Mouse (Mus musculus): ENCODE results near the gene Fgf3. TPM values are rescaled to one million over a fixed set of nuclear protein-coding genes. Genes with fewer than 3 reads are reported as not detected.
"Not testable (repeated sequence)": the region's sequence is repeated elsewhere in the genome, so short reads cannot be mapped to it uniquely, and the experiment has no call there.

Fgf3 gene
- polyA plus RNA-seq, 1 experiment, result 0.12 TPM

GRCm38 (mm10) chr7:144857158-144857557, 19.3 kb downstream of the Fgf3 start:
- no peak for DNase-seq (ENCODE audit: extremely low spot score in 1 of 2, low spot score in 1 of 2)

GRCm38 (mm10) chr7:144857826-144858342, 20.0 kb downstream of the Fgf3 start:
- DNase-seq (ENCODE audit: extremely low spot score in 1 of 2, low spot score in 1 of 2), result no peak

- DNase-seq (ENCODE audit: extremely low spot score in 1 of 2, low spot score in 1 of 2), result no peak
Measured at GRCm38 (mm10) chr7:144858702-144859101, 20.8 kb downstream of the Fgf3 start.

DNA sequence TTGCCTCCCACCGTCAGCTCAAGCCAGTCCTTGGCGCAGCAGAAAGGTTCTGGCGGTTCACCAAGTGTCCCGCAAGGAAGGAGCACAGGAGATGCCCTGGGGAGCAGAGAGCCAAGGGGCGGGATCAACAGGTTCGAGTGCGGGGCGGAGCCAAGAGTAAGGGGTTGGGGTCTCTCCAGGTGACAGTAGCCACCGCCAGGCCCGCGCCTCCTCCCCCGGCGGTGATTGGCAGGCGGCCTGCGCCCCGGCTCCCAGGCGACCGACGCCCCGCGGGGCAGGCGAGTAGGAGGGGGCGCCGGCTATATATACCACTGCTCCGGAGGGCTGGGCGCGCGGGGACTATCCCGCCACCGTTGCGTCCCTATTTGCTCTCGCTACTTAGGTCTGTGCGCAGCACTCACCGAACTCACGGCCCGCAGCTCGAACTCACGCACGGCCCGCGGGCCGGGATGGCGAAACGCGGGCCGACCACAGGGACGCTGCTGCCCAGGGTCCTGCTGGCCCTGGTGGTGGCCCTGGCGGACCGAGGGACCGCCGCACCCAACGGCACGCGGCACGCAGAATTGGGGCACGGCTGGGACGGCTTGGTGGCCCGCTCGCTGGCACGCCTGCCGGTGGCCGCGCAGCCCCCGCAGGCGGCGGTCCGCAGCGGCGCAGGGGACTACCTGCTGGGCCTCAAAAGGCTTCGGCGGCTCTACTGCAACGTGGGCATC, 23.3 kb downstream of the Fgf3 start:
- DNase-seq (ENCODE audit: extremely low spot score in 1 of 2, low spot score in 1 of 2), result no peak

DNA sequence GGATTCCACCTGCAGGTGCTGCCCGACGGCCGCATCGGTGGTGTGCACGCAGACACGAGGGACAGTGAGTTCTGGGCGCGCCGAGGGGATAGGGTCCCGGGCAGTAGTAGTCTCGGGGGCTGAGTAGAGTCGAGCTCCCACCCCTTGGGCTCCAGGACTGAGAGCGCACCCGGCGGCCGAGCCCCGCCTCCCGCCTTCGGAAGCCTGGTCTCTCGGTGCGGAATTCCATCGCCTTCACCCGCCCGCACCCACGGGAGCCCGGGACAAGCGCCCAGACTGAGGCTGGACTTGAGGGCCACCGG, 23.8 kb downstream of the Fgf3 start:
- no peak for DNase-seq (ENCODE audit: extremely low spot score in 1 of 2, low spot score in 1 of 2)

GRCm38 (mm10) chr7:144862126-144862525, 24.2 kb downstream of the Fgf3 start:
- no peak for DNase-seq (ENCODE audit: extremely low spot score in 1 of 2, low spot score in 1 of 2)

DNA sequence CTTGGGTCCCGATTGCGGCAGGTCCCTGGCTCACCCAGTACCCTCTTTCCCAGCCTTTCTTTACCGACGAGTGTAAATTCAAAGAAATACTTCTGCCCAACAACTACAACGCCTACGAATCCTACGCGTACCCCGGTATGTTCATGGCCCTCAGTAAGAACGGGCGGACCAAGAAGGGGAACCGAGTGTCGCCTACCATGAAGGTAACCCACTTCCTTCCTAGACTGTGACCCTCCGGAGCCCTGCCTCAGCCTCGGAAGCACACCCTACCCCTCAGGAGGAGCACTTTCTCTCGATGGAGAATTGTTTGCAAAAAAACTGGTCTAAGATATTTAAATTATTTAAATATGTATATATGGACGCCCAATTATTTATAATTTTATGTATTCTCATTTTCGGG, 24.8 kb downstream of the Fgf3 start:
- no peak for DNase-seq (ENCODE audit: extremely low spot score in 1 of 2, low spot score in 1 of 2)

GRCm38 (mm10) chr7:144863196-144863595, 25.3 kb downstream of the Fgf3 start:
- no peak for DNase-seq (ENCODE audit: extremely low spot score in 1 of 2, low spot score in 1 of 2)

GRCm38 (mm10) chr7:144864160-144864670, 26.3 kb downstream of the Fgf3 start:
- DNase-seq (ENCODE audit: extremely low spot score in 1 of 2, low spot score in 1 of 2), result no peak

- DNase-seq (ENCODE audit: extremely low spot score in 1 of 2, low spot score in 1 of 2), result no peak
Measured at GRCm38 (mm10) chr7:144867161-144867560, 29.3 kb downstream of the Fgf3 start.

GRCm38 (mm10) chr7:144867602-144868001, 29.7 kb downstream of the Fgf3 start:
- DNase-seq (ENCODE audit: extremely low spot score in 1 of 2, low spot score in 1 of 2), result no peak

- no peak for DNase-seq (ENCODE audit: extremely low spot score in 1 of 2, low spot score in 1 of 2)
Measured at GRCm38 (mm10) chr7:144872420-144872819, 34.5 kb downstream of the Fgf3 start.

DNA sequence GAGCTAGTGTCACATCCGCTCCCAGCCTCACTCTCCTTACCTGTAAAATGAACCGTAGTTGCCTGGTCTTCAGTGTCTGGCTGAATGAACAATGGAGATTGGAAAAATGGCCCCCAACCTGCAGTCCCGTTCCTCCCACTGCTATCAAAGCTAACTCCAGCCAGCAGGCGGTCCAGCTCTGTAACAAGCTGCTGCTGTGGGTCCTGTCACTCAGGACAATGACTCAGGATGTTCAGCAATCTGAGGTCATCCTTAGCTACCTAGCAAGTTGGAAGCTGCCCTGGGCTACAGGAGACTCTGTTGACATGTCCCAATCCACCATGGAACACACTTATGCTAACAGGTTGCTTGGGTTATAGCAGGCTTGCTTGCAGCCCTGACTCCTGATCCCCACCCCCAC, 35.3 kb downstream of the Fgf3 start:
- no peak for DNase-seq (ENCODE audit: extremely low spot score in 1 of 2, low spot score in 1 of 2)

- no peak for DNase-seq (ENCODE audit: extremely low spot score in 1 of 2, low spot score in 1 of 2)
Measured at GRCm38 (mm10) chr7:144874226-144874625, 36.3 kb downstream of the Fgf3 start.

DNA sequence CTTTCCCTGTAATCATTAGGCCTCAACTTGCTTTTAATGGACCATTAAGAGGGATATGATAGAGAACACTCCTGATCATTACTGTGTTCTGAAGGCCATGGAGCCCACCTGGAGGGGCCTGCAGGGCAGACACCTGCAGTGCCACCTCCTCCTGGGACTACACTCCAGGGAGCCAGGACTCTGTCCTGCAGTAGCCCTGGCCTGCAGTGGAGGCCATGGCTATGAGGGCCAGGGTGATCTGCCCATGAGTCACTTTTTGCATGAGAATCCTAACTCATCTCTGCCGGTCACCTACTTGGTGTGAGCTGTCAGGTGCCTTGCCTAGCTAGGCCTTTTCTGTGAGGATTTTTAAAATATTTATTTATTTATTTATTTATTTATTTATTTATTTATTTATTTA, 40.5 kb downstream of the Fgf3 start:
- no peak for DNase-seq (ENCODE audit: extremely low spot score in 1 of 2, low spot score in 1 of 2)

GRCm38 (mm10) chr7:144883106-144883505, 45.2 kb downstream of the Fgf3 start:
- no peak for DNase-seq (ENCODE audit: extremely low spot score in 1 of 2, low spot score in 1 of 2)

DNA sequence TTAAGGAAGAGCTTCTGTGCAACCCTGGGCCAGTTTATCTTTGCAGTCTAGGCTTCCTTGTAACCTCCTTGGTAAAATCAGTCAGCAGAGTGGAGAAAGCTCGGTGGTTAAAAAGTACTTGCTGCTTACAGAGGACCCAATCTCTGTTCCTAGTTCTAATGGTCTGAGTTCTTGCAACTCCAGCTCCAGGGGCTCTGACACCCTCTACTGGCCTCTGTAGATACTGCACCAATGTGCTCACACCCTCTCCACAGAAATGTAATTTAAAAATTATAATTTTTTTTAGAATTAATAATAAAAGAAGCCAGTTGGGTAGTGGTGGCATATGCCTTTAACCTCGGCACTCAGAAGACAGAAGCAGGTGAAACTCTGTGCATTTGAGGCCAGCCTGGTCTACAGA, 49.8 kb downstream of the Fgf3 start:
- no peak for DNase-seq (ENCODE audit: extremely low spot score in 1 of 2, low spot score in 1 of 2)

GRCm38 (mm10) chr7:144888564-144889299, 50.8 kb downstream of the Fgf3 start:
- no peak for DNase-seq (ENCODE audit: extremely low spot score in 1 of 2, low spot score in 1 of 2)

DNA sequence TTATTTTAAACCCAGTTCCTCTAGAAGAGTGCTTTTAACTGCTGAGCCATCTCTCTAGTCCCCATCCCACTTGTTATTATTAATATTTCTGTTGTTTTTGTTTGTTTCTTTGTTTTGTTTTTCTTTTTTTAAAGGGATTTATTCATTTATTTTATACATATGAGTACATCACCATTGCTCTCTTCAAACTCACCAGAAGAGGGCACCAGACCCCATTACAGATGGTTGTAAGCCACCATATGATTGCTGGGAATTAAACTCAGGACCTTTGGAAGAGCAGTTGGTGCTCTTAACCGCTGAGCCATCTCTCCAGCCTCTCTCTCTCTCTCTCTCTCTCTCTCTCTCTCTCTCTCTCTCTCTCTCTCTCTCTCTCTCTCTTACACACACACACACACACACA, 52.8 kb downstream of the Fgf3 start:
- not testable (repeated sequence) for DNase-seq (ENCODE audit: extremely low spot score in 1 of 2, low spot score in 1 of 2)

DNA sequence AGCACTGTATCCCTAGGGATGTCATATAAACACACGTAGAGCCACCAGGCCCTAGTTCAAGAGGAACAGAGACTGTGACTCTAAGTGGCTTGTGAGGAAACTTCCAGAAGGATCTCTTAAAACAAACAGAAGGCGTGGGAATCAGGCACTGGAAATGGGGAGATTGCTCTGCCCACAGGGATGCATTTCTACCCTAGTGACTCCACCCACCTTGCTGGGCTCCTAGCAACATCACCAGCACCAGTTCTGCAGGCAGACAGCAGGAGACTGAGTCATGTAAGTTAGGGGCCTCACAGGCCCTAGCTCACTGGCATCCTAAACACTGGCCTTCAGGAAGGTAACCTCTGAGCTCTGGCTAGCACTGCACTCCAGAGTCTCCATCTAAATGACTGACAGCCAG, 54.0 kb downstream of the Fgf3 start:
- DNase-seq (ENCODE audit: extremely low spot score in 1 of 2, low spot score in 1 of 2), result no peak

- no peak for DNase-seq (ENCODE audit: extremely low spot score in 1 of 2, low spot score in 1 of 2)
Measured at GRCm38 (mm10) chr7:144892322-144892721, 54.4 kb downstream of the Fgf3 start.
